Mouse (Mus musculus): ENCODE results near the gene Cfap43. TPM values are rescaled to one million over a fixed set of nuclear protein-coding genes. Genes with fewer than 3 reads are reported as not detected.

Cfap43 gene
- polyA plus RNA-seq, 1 experiment from 2014 or later = 0.54 TPM

DNA sequence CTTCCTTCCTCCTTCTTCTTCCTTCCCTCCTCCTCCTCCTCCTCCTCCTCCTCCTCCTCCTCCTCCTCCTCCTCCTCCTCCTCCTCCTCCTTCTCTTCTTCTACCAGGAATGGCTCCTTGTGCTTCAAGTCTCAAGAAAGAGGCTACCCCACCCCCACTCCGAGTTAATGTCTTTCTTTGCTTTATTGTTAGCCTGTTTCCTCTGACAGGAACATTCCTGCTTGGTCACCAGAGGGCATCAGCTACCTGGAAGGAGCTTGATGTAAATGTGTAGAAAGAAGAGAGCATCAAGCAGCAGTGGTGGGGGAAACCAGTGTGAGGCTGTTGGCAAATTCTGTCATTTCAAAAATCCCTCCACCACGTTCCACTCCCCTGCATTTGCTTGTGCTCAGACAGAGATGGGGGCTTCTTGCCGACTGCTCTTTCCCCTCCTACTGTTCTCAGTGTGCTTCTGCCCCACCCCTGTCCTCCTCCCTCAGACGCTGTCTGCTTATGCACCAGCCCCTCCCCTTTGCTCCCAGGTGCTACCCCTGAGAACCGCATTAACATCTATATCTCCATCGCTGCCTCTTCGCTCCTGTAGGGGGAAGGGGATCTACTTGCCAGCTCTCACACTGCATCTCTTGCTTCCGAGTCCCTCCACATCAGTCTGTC is 96.8 kb downstream of the Cfap43 start:
- 26% methylated on average over 8 of the region's 8 CpGs for WGBS
- H3K9ac ChIP-seq (ENCODE audit: low read depth, low read length) = no peak overlapping the region
- ATAC-seq (ENCODE audit: low FRiP score) = no peak
- no peaks in the 10 kb centered on the region for H3K36me3 ChIP-seq (ENCODE audit: control insufficient read depth, insufficient read depth, low read length)
- no peaks in the 10 kb centered on the region for H3K27me3 ChIP-seq (ENCODE audit: control insufficient read depth, insufficient read depth, low read length)
- no peak overlapping the region for H3K4me3 ChIP-seq (ENCODE audit: low read depth, low read length)
- no peak overlapping the region for H3K27ac ChIP-seq (ENCODE audit: low read depth, low read length)
- no peaks in the 10 kb centered on the region for H3K9me3 ChIP-seq (ENCODE audit: control insufficient read depth, low read length)
- 0 out of 2 replicates have a peak, but pooled peaks cover 2% of the 10 kb centered on the region for H3K4me1 ChIP-seq (replicated peaks; ENCODE audit: control insufficient read depth, insufficient read depth, low read length)
- DNase-seq (ENCODE audit: low spot score) = peak; percentile 30
- no peak overlapping the region for H3K4me2 ChIP-seq (replicated peaks; ENCODE audit: low read depth, low read length)

DNA sequence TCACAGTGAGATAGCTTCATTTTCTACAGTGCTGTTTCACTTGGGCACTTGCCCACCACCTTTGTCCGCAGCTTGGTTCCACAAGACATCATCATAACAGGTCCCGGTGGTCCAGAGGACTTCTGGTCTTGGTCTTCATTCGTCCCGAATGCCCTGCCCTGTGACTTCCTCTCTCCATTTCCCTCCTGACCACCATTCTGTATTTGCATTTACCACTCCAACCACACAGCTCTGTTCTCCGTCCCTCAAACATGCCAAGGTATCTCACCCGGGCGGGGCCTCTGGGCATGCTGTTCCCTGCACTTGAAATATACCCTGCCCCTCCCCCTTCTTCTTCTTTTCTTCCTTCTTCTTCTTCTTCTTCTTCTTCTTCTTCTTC is 97.6 kb downstream of the Cfap43 start:
- WGBS = 70% methylated on average over 7 of the region's 7 CpGs
- H3K4me2 ChIP-seq (replicated peaks; ENCODE audit: low read depth, low read length) = no peak overlapping the region
- ATAC-seq (ENCODE audit: low FRiP score) = no peak
- no peak overlapping the region for H3K4me3 ChIP-seq (ENCODE audit: low read depth, low read length)
- H3K36me3 ChIP-seq (ENCODE audit: control insufficient read depth, insufficient read depth, low read length) = no peaks in the 10 kb centered on the region
- 0 out of 2 replicates have a peak, but pooled peaks cover 2% of the 10 kb centered on the region for H3K4me1 ChIP-seq (replicated peaks; ENCODE audit: control insufficient read depth, insufficient read depth, low read length)
- no peak overlapping the region for H3K9ac ChIP-seq (ENCODE audit: low read depth, low read length)
- no peaks in the 10 kb centered on the region for H3K9me3 ChIP-seq (ENCODE audit: control insufficient read depth, low read length)
- DNase-seq (ENCODE audit: low spot score) = no peak
- H3K27ac ChIP-seq (ENCODE audit: low read depth, low read length) = no peak overlapping the region
- H3K27me3 ChIP-seq (ENCODE audit: control insufficient read depth, insufficient read depth, low read length) = no peaks in the 10 kb centered on the region

GRCm38 (mm10) chr19:47820832-47821493 is 98.1 kb downstream of the Cfap43 start:
- H3K4me2 ChIP-seq (replicated peaks; ENCODE audit: low read depth, low read length) = no peak overlapping the region

GRCm38 (mm10) chr19:47817692-47818091 is 101.4 kb downstream of the Cfap43 start:
- DNase-seq (ENCODE audit: low spot score) = no peak
- H3K27ac ChIP-seq (ENCODE audit: low read depth, low read length) = no peak overlapping the region
- H3K9ac ChIP-seq (ENCODE audit: low read depth, low read length) = no peak overlapping the region
- no peak for ATAC-seq (ENCODE audit: low FRiP score)
- H3K9me3 ChIP-seq (ENCODE audit: control insufficient read depth, low read length) = no peaks in the 10 kb centered on the region
- H3K4me3 ChIP-seq (ENCODE audit: low read depth, low read length) = no peak overlapping the region
- no peaks in the 10 kb centered on the region for H3K36me3 ChIP-seq (ENCODE audit: control insufficient read depth, insufficient read depth, low read length)
- H3K4me2 ChIP-seq (replicated peaks; ENCODE audit: low read depth, low read length) = no peak overlapping the region
- H3K4me1 ChIP-seq (replicated peaks; ENCODE audit: control insufficient read depth, insufficient read depth, low read length) = 0 out of 2 replicates have a peak, but pooled peaks cover 2% of the 10 kb centered on the region
- no peaks in the 10 kb centered on the region for H3K27me3 ChIP-seq (ENCODE audit: control insufficient read depth, insufficient read depth, low read length)
- 87% methylated on average over 9 of the region's 9 CpGs for WGBS

More at GRCm38 (mm10) chr19:47820832-47821493, 98.1 kb downstream of the Cfap43 start:
- WGBS = 30% methylated on average over 8 of the region's 9 CpGs
- Histone ChIP-seq H3K9ac (ENCODE audit: low read depth, low read length) (no peak overlapping the region), H3K27me3 (ENCODE audit: control insufficient read depth, insufficient read depth, low read length) (no peaks in the 10 kb centered on the region), H3K4me1 (replicated peaks; ENCODE audit: control insufficient read depth, insufficient read depth, low read length) (0 out of 2 replicates have a peak, but pooled peaks cover 2% of the 10 kb centered on the region), H3K27ac (ENCODE audit: low read depth, low read length) (no peak overlapping the region), H3K36me3 (ENCODE audit: control insufficient read depth, insufficient read depth, low read length) (no peaks in the 10 kb centered on the region), H3K4me3 (ENCODE audit: low read depth, low read length) (no peak overlapping the region), H3K9me3 (ENCODE audit: control insufficient read depth, low read length) (no peaks in the 10 kb centered on the region)
- ATAC-seq (ENCODE audit: low FRiP score) (no peak), DNase-seq (ENCODE audit: low spot score) (peak; percentile 88)

DNA sequence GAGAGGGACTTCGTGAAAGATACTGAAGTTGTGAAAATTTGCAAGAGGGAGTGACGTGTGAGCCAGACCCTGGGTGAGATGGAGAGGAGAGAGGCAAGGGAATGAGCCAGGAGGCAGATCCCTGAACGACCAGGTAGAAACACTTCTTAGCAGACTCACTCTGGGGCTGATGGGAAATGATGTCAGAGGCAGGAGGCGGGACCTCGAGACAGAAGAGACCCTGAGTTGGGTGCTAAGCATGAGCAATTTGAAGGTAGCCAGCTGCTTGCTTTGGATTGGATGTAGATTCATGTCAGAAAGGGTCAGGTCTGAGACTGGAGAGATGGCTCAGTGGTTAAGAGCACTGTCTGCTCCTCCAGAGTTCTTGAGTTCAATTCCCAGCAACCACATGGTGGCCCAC is 104.4 kb downstream of the Cfap43 start:
- Histone ChIP-seq H3K36me3 (ENCODE audit: control insufficient read depth, insufficient read depth, low read length) (no peaks in the 10 kb centered on the region), H3K9ac (ENCODE audit: low read depth, low read length) (no peak overlapping the region), H3K4me3 (ENCODE audit: low read depth, low read length) (no peak overlapping the region), H3K9me3 (ENCODE audit: control insufficient read depth, low read length) (no peaks in the 10 kb centered on the region), H3K27ac (ENCODE audit: low read depth, low read length) (no peak overlapping the region), H3K27me3 (ENCODE audit: control insufficient read depth, insufficient read depth, low read length) (no peaks in the 10 kb centered on the region), H3K4me1 (replicated peaks; ENCODE audit: control insufficient read depth, insufficient read depth, low read length) (no peaks in the 10 kb centered on the region), H3K4me2 (replicated peaks; ENCODE audit: low read depth, low read length) (no peak overlapping the region)
- 91% methylated on average over 5 of the region's 5 CpGs for WGBS
- DNase-seq (ENCODE audit: low spot score) (no peak), ATAC-seq (ENCODE audit: low FRiP score) (no peak)

- Histone ChIP-seq H3K4me3 (ENCODE audit: low read depth, low read length) (no peak overlapping the region), H3K27me3 (ENCODE audit: control insufficient read depth, insufficient read depth, low read length) (no peaks in the 10 kb centered on the region), H3K9ac (ENCODE audit: low read depth, low read length) (no peak overlapping the region), H3K4me2 (replicated peaks; ENCODE audit: low read depth, low read length) (no peak overlapping the region), H3K4me1 (replicated peaks; ENCODE audit: control insufficient read depth, insufficient read depth, low read length) (no peaks in the 10 kb centered on the region), H3K9me3 (ENCODE audit: control insufficient read depth, low read length) (no peaks in the 10 kb centered on the region), H3K27ac (ENCODE audit: low read depth, low read length) (no peak overlapping the region), H3K36me3 (ENCODE audit: control insufficient read depth, insufficient read depth, low read length) (no peaks in the 10 kb centered on the region)
- ATAC-seq (ENCODE audit: low FRiP score) (no peak), DNase-seq (ENCODE audit: low spot score) (no peak)
- 81% methylated on average over 10 of the region's 10 CpGs for WGBS
These were observed 107.0 kb downstream of the Cfap43 start for GRCm38 (mm10) chr19:47812091-47812490.

DNA sequence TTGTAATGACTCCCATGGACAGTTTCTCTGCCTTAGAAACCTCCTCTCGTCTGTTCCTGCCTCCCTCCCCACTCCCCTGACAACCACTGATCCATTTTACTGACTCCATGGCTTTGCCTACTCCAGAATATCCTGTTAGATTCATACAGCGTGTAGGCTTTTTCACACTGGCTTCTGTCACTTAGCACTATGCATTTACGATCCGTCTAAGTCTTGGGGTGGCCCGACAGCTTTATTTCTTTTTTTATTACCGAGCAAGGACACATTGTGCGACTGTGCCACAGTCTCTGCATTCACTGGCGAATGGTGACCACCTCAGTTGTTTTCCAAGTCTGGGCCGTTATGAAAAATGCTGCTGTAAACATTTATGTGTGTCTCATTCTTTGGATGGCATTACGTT is 120.5 kb downstream of the Cfap43 start:
- Histone ChIP-seq H3K27ac (ENCODE audit: low read depth, low read length) (no peak overlapping the region), H3K27me3 (ENCODE audit: control insufficient read depth, insufficient read depth, low read length) (no peaks in the 10 kb centered on the region), H3K9ac (ENCODE audit: low read depth, low read length) (no peak overlapping the region), H3K4me3 (ENCODE audit: low read depth, low read length) (no peak overlapping the region), H3K4me2 (replicated peaks; ENCODE audit: low read depth, low read length) (no peak overlapping the region), H3K36me3 (ENCODE audit: control insufficient read depth, insufficient read depth, low read length) (no peaks in the 10 kb centered on the region), H3K4me1 (replicated peaks; ENCODE audit: control insufficient read depth, insufficient read depth, low read length) (no peaks in the 10 kb centered on the region), H3K9me3 (ENCODE audit: control insufficient read depth, low read length) (no peaks in the 10 kb centered on the region)
- ATAC-seq (ENCODE audit: low FRiP score) = no peak
- DNase-seq (ENCODE audit: low spot score) = no peak
- WGBS = 79% methylated on average over 10 of the region's 10 CpGs

DNA sequence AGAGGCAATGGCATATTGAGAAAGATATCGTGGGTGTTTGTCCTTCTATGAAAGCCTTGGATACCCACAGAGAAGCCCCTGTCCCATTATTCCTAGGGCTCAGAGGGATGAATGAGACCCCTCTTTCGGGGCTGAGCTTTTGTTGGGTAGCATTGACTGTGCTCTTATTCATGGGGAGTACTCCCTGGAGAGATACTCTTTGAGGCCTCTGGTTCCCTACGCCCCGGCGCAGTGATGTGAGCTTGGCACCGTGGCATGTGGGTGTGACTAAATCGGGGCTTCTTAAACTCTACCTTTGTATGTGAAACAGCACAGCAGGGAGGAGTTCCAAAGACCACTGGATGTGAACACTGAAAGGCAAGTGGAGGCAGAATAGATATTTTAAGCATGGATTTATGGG is 122.4 kb downstream of the Cfap43 start:
- H3K4me1 ChIP-seq (replicated peaks; ENCODE audit: control insufficient read depth, insufficient read depth, low read length) = no peaks in the 10 kb centered on the region
- no peak overlapping the region for H3K27ac ChIP-seq (ENCODE audit: low read depth, low read length)
- H3K4me3 ChIP-seq (ENCODE audit: low read depth, low read length) = no peak overlapping the region
- H3K27me3 ChIP-seq (ENCODE audit: control insufficient read depth, insufficient read depth, low read length) = no peaks in the 10 kb centered on the region
- WGBS = 31% methylated on average over 7 of the region's 7 CpGs
- no peak overlapping the region for H3K9ac ChIP-seq (ENCODE audit: low read depth, low read length)
- no peak overlapping the region for H3K4me2 ChIP-seq (replicated peaks; ENCODE audit: low read depth, low read length)
- DNase-seq (ENCODE audit: low spot score) (no peak), ATAC-seq (ENCODE audit: low FRiP score) (no peak)
- H3K36me3 ChIP-seq (ENCODE audit: control insufficient read depth, insufficient read depth, low read length) = no peaks in the 10 kb centered on the region
- no peaks in the 10 kb centered on the region for H3K9me3 ChIP-seq (ENCODE audit: control insufficient read depth, low read length)
